In the genomic region with DNA sequence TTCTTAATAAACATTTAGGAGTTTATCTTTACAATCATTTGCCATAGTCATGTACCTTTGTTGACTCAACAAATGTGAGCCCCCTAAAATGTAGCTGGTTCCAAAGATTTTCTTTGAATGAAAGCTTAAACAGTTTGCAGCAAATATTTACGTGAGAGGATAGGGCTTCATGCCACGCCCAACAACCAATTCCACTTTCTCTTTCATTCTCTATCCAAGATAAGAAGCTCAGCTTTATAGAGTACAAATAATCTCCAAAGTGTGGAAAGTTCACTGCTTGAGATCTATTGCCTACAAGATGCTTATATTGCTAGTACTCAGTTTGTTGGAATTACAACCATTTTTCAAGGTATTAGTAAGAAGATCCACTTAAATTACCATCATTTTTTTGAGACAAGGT, we compare ENCODE assay signal across 30 mouse cellular contexts.
DNase-seq lines count a peak whose midpoint lies in the region; ATAC-seq and TF ChIP-seq lines count a peak whose summit lies in the region.
"Had no signal": no experiment of that assay in that cellular context is flagged by ENCODE, and none has a peak within 500 bp of the region (broad histone marks: within the 10 kb centered on the region; RNA-seq: fewer than 3 reads in every experiment).

No protein-coding gene starts in this region.

- no peak for ATAC-seq in liver, postnatal 0 days
- no peak for ATAC-seq in liver, embryonic 12.5 days
- ATAC-seq in CD4-positive, CD25-positive, alpha-beta regulatory T cell, adult 4 months, result peak; percentile 94
- ATAC-seq in inflammation-experienced regulatory T-cells, adult 6 months, result peak; percentile 87
- ATAC-seq: forebrain, embryonic 15.5 days; hindbrain, postnatal 0 days had no signal

- no peaks in the 10 kb centered on the region for H3K4me1 ChIP-seq in liver, postnatal 0 days (ENCODE audit: insufficient read depth)
- no peaks in the 10 kb centered on the region for H3K4me1 ChIP-seq in liver, embryonic 12.5 days
- H3K4me1 ChIP-seq: embryonic facial prominence, embryonic 13.5 days; forebrain, embryonic 15.5 days; hindbrain, embryonic 12.5 days; limb, embryonic 12.5 days; liver, embryonic 13.5 days; neural tube, embryonic 13.5 days had no signal

- peak overlapping the region; percentile 35; the same call in 1 of the 2 replicates for H3K4me2 ChIP-seq in liver, postnatal 0 days (ENCODE audit: low read depth, low read length)
- no peak overlapping the region for H3K4me2 ChIP-seq in liver, embryonic 12.5 days
- H3K4me2 ChIP-seq: embryonic facial prominence, embryonic 13.5 days; forebrain, embryonic 15.5 days; hindbrain, embryonic 12.5 days; limb, embryonic 12.5 days; liver, embryonic 13.5 days; lung, embryonic 14.5 days; neural tube, embryonic 13.5 days had no signal

- no peak overlapping the region for H3K27ac ChIP-seq in liver, postnatal 0 days (ENCODE audit: low read depth)
- no peak overlapping the region for H3K27ac ChIP-seq in liver, embryonic 12.5 days
- H3K27ac ChIP-seq: embryonic facial prominence, embryonic 13.5 days; forebrain, embryonic 10.5 days; forebrain, embryonic 15.5 days; hindbrain, embryonic 12.5 days; hindbrain, postnatal 0 days; layer of hippocampus, adult 2 months; left cerebral cortex, adult 2 months; limb, embryonic 12.5 days; liver, embryonic 13.5 days; neural tube, embryonic 13.5 days; stomach, postnatal 0 days had no signal

- WGBS in liver, postnatal 0 days (ENCODE audit: insufficient replicate concordance), result 34% methylated on average over 2 of the region's 2 CpGs
- 39% methylated on average over 2 of the region's 2 CpGs for WGBS in liver, embryonic 12.5 days (ENCODE audit: insufficient replicate concordance)

- H3K9me3 ChIP-seq in liver, postnatal 0 days (ENCODE audit: low read length), result no peaks in the 10 kb centered on the region
- no peaks in the 10 kb centered on the region for H3K9me3 ChIP-seq in liver, embryonic 12.5 days (replicated peaks)
- H3K9me3 ChIP-seq: embryonic facial prominence, embryonic 13.5 days; forebrain, embryonic 10.5 days; forebrain, embryonic 15.5 days; hindbrain, embryonic 12.5 days; limb, embryonic 12.5 days; liver, embryonic 13.5 days; neural tube, embryonic 13.5 days had no signal

- TF ChIP-seq EP300 in liver, postnatal 0 days (IDR thresholded peaks at IDR 0.05; ENCODE audit: low read depth), result no peak

- no peaks in the 10 kb centered on the region for H3K27me3 ChIP-seq in liver, postnatal 0 days (ENCODE audit: insufficient read depth, low read length)
- no peaks in the 10 kb centered on the region for H3K27me3 ChIP-seq in liver, embryonic 12.5 days (replicated peaks)
- H3K27me3 ChIP-seq: forebrain, embryonic 15.5 days; liver, embryonic 13.5 days had no signal

- no peak overlapping the region for H3K4me3 ChIP-seq in liver, postnatal 0 days (ENCODE audit: low read depth, low read length)
- no peak overlapping the region for H3K4me3 ChIP-seq in liver, embryonic 12.5 days
- H3K4me3 ChIP-seq: embryonic facial prominence, embryonic 13.5 days; forebrain, embryonic 10.5 days; forebrain, embryonic 15.5 days; hindbrain, embryonic 12.5 days; layer of hippocampus, adult 2 months; left cerebral cortex, adult 2 months; limb, embryonic 12.5 days; liver, embryonic 13.5 days; neural tube, embryonic 13.5 days had no signal

- DNase-seq in liver, postnatal 0 days, result no peak
- DNase-seq in A20 (ENCODE audit: low read depth, low spot score), result peak; percentile 57
- DNase-seq in heart, postnatal 4 days, result no peak
- DNase-seq in urinary bladder, postnatal 25 days (ENCODE audit: low spot score), result no peak
- DNase-seq in cerebellum, adult 8-10 months, result no peak
- DNase-seq: adrenal gland, adult 8-10 months; cerebellum, adult 9-11 months; heart, postnatal 14 days; kidney, adult 18-20 months; kidney, postnatal 36 days; liver, embryonic 13.5 days; lung, embryonic 14.5 days; lung, postnatal 4 days; midbrain, embryonic 14.5 days; right cerebral cortex, postnatal 4 days; thymus, adult 2 months; thymus, postnatal 4 days had no signal

- no peak for TF ChIP-seq CTCF in liver, postnatal 0 days (IDR thresholded peaks at IDR 0.05; ENCODE audit: low read depth)

- H3K36me3 ChIP-seq in liver, postnatal 0 days (replicated peaks; ENCODE audit: insufficient read depth, low read length), result no peaks in the 10 kb centered on the region
- no peaks in the 10 kb centered on the region for H3K36me3 ChIP-seq in liver, embryonic 12.5 days
- H3K36me3 ChIP-seq: embryonic facial prominence, embryonic 13.5 days; forebrain, embryonic 15.5 days; hindbrain, embryonic 12.5 days; limb, embryonic 12.5 days; liver, embryonic 13.5 days; neural tube, embryonic 13.5 days had no signal

- no peak overlapping the region for H3K9ac ChIP-seq in liver, postnatal 0 days (replicated peaks)
- H3K9ac ChIP-seq in liver, embryonic 12.5 days, result no peak overlapping the region
- H3K9ac ChIP-seq: embryonic facial prominence, embryonic 13.5 days; forebrain, embryonic 15.5 days; hindbrain, embryonic 12.5 days; limb, embryonic 12.5 days; liver, embryonic 13.5 days; lung, embryonic 14.5 days; neural tube, embryonic 13.5 days had no signal

Comparison
In these comparisons a context has a peak if more than half of its experiments do, and no peak if none do; other contexts are left out.
1. ATAC-seq: peak in CD4-positive, CD25-positive, alpha-beta regulatory T cell, adult 4 months (single experiment) and inflammation-experienced regulatory T-cells, adult 6 months (single experiment); none in liver, postnatal 0 days (single experiment) and liver, embryonic 12.5 days (single experiment).